Mouse (Mus musculus) hindbrain, embryonic 16.5 days (tissue): ENCODE results near the gene AL607142.1. TPM values are rescaled to one million over a fixed set of nuclear protein-coding genes. Genes with fewer than 3 reads are reported as not detected.
A peak's percentile ranks its signal among the peaks of the same experiment; 100 is the strongest.

ENCODE experiments used
- ATAC-seq: fragments of 200-750 bp; cut with Nextera tagmentation; 2 replicates; pipeline ENCODE4 v1.8.0; 2017; ENCODE audit warnings: moderate TSS enrichment, moderate library complexity
- H3K27ac ChIP-seq: fragments of 300-500 bp; sonication (generic); 2 replicates; pipeline ENCODE4 v1.5.1; 2014; ENCODE audit warnings: low read depth, mild to moderate bottlenecking, control low read depth, low read length, moderate library complexity
- H3K27me3 ChIP-seq: fragments of 300-500 bp; sonication (generic); replicated peaks from 2 replicates; pipeline ENCODE4 v1.6.1; 2014; ENCODE audit warnings: low read length; ENCODE audit not compliant: control insufficient read depth, insufficient read depth
- H3K36me3 ChIP-seq: fragments of 300-500 bp; sonication (generic); 2 replicates; pipeline ENCODE4 v1.6.1; 2014; ENCODE audit warnings: mild to moderate bottlenecking, low read length, moderate library complexity, mixed read lengths; ENCODE audit not compliant: control insufficient read depth, insufficient read depth
- H3K4me1 ChIP-seq: fragments of 300-500 bp; sonication (generic); 2 replicates; pipeline ENCODE4 v1.6.1; 2014; ENCODE audit warnings: low read depth, low read length; ENCODE audit not compliant: control insufficient read depth, insufficient read depth
- H3K4me2 ChIP-seq: fragments of 300-500 bp; sonication (generic); 2 replicates; pipeline ENCODE4 v1.6.1; 2014; ENCODE audit warnings: mild to moderate bottlenecking, low read length, control low read depth, moderate library complexity
- H3K4me3 ChIP-seq: fragments of 300-500 bp; sonication (generic); 2 replicates; pipeline ENCODE4 v1.5.1; 2014; ENCODE audit warnings: mild to moderate bottlenecking, low read length, control low read depth, moderate library complexity
- H3K9ac ChIP-seq: fragments of 300-500 bp; sonication (generic); 2 replicates; pipeline ENCODE4 v1.6.1; 2014; ENCODE audit warnings: low read depth, mild to moderate bottlenecking, control low read depth, low read length, moderate library complexity
- H3K9me3 ChIP-seq: fragments of 300-500 bp; sonication (generic); 2 replicates; pipeline ENCODE4 v1.6.1; 2014; ENCODE audit warnings: mild to moderate bottlenecking, low read length, moderate library complexity; ENCODE audit not compliant: control insufficient read depth
- WGBS: fragments of 180-500 bp; shearing (Covaris S2); extraction: QIAGEN DNeasy Blood & Tissue Kit; methylation state at CpG from one replicate; pipeline ENCODE4 v1.1.7; 2014; 5-methylcytosine and 5-hydroxymethylcytosine counted together
- polyA plus RNA-seq: library from polyadenylated mRNA; unstranded; fragments of >200 nt; fragmentation: Nextera tagmentation; extraction: Ambion mirVana; gene quantifications from 2 replicates; pipeline ENCODE4 v1.2.1, GENCODE M21; 2015

The AL607142.1 gene
- not detected in 2 replicates for polyA plus RNA-seq

DNA sequence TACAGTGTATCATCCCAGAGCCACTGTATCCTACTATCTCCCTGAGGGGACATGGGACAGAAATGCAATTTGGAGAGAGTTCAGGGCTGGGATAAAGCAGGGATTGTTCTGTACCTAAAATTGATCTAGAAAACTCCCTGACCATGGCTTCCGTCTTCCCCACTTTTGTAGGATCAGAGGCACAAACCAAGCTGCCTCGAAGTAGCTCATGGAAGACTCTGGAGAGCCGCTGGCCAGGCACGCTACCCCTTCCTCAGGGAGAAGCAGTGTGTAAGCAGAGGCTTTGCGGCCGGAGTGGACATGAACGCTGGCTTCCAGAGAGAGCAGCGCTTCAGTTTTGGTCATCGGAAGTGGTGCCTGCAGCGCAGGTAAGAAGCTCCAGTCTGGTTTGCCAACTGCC is at the start of gene AL607142.1:
Gene AL607142.1, plus strand, starts transcription at position 301 of the 400 bp plus-strand sequence.
- WGBS, result 92% methylated on average over 10 of the region's 10 CpGs
- Histone ChIP-seq H3K9ac (no peak within 1 kb of the TSS), H3K4me3 (no peak within 1 kb of the TSS), H3K27ac (no peak within 1 kb of the TSS), H3K4me1 (no peaks in the 10 kb centered on the region), H3K4me2 (no peak within 1 kb of the TSS), H3K9me3 (no peaks in the 10 kb centered on the region), H3K27me3 (no peaks in the 10 kb centered on the region), H3K36me3 (no peaks in the 10 kb centered on the region)
- no peak for ATAC-seq

DNA sequence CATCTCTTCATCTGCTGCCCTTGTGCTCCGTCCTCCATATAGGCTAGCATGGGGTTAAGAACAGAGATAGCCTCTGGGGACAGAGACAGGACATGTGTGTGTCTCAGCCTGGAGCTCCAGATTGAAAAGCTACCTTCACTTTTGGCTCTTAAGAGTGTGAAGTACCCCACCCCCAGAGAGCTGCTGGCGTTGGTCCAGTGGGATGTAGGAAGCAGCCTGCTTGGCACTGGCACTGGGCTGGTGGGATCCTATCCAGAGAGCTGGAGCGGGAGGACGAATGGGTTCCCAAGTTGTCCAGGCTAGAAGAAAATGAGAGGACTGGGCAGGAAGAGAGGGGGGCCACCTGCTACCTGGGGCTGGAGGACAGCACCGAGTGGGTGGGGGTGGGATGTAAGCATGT is 46.4 kb upstream of the AL607142.1 start:
- Histone ChIP-seq H3K36me3 (no peaks in the 10 kb centered on the region), H3K4me2 (no peak overlapping the region), H3K9ac (no peak overlapping the region), H3K27me3 (no peaks in the 10 kb centered on the region), H3K4me1 (no peaks in the 10 kb centered on the region), H3K9me3 (no peaks in the 10 kb centered on the region), H3K4me3 (no peak overlapping the region), H3K27ac (no peak overlapping the region)
- ATAC-seq, result peak; percentile 42; the same call in 1 of the 2 replicates
- 65% methylated on average over 5 of the region's 5 CpGs for WGBS

DNA sequence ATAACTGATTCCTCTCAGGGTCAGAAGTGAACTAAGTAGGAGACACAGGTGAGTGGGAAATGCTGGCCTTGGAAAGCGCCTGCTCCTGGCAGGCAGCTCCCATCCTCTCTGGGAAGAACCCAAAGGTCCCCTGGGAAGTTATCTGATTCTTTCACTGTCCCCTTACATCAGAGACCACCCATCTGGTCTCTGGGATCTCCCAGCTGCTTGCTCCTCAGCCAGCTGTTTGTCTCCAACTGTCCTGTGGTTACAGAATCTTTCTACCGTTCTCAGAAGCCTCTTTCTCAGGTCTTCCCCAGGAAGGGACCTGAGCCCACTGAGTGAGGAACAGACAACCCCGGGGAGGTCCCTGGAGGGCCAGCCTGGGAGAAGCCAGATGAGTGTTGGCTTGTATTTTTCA is 42.4 kb upstream of the AL607142.1 start:
- Histone ChIP-seq H3K27ac (no peak overlapping the region), H3K4me1 (peaks cover 5% of the 10 kb centered on the region), H3K9me3 (no peaks in the 10 kb centered on the region), H3K4me3 (no peak overlapping the region), H3K36me3 (no peaks in the 10 kb centered on the region), H3K9ac (no peak overlapping the region), H3K4me2 (no peak overlapping the region), H3K27me3 (no peaks in the 10 kb centered on the region)
- 73% methylated on average over 3 of the region's 3 CpGs for WGBS
- no peak for ATAC-seq

- Histone ChIP-seq H3K4me2 (no peak overlapping the region), H3K9me3 (no peaks in the 10 kb centered on the region), H3K36me3 (no peaks in the 10 kb centered on the region), H3K27me3 (no peaks in the 10 kb centered on the region), H3K27ac (no peak overlapping the region), H3K4me1 (peaks cover 5% of the 10 kb centered on the region), H3K9ac (no peak overlapping the region), H3K4me3 (no peak overlapping the region)
- ATAC-seq, result no peak
- WGBS, result 92% methylated on average over 4 of the region's 4 CpGs
Measured at GRCm38 (mm10) chr4:120023221-120023840, 41.5 kb upstream of the AL607142.1 start.

GRCm38 (mm10) chr4:120024071-120024470 is 40.7 kb upstream of the AL607142.1 start:
- 42% methylated on average over 10 of the region's 10 CpGs for WGBS
- Histone ChIP-seq H3K9ac (no peak overlapping the region), H3K9me3 (no peaks in the 10 kb centered on the region), H3K4me1 (peaks cover 5% of the 10 kb centered on the region), H3K4me3 (no peak overlapping the region), H3K36me3 (no peaks in the 10 kb centered on the region), H3K27me3 (no peaks in the 10 kb centered on the region), H3K4me2 (no peak overlapping the region), H3K27ac (peak overlapping the region; percentile 18; the same call in 1 of the 2 replicates)
- peak; percentile 80 for ATAC-seq

GRCm38 (mm10) chr4:120027671-120028070 is 37.1 kb upstream of the AL607142.1 start:
- Histone ChIP-seq H3K9ac (no peak overlapping the region), H3K36me3 (no peaks in the 10 kb centered on the region), H3K27ac (no peak overlapping the region), H3K9me3 (no peaks in the 10 kb centered on the region), H3K4me3 (no peak overlapping the region), H3K4me1 (peaks cover 10% of the 10 kb centered on the region), H3K4me2 (no peak overlapping the region), H3K27me3 (peaks cover 4% of the 10 kb centered on the region; the same call in 1 of the 2 replicates)
- 82% methylated on average over 1 of the region's 1 CpGs for WGBS
- ATAC-seq, result no peak

- Histone ChIP-seq H3K27me3 (peaks cover 4% of the 10 kb centered on the region; the same call in 1 of the 2 replicates), H3K9me3 (no peaks in the 10 kb centered on the region), H3K27ac (no peak overlapping the region), H3K4me3 (no peak overlapping the region), H3K4me2 (no peak overlapping the region), H3K36me3 (no peaks in the 10 kb centered on the region), H3K4me1 (peaks cover 16% of the 10 kb centered on the region), H3K9ac (no peak overlapping the region)
- no peak for ATAC-seq
- 96% methylated on average over 1 of the region's 1 CpGs for WGBS
Measured at GRCm38 (mm10) chr4:120029937-120030336, 34.9 kb upstream of the AL607142.1 start.

DNA sequence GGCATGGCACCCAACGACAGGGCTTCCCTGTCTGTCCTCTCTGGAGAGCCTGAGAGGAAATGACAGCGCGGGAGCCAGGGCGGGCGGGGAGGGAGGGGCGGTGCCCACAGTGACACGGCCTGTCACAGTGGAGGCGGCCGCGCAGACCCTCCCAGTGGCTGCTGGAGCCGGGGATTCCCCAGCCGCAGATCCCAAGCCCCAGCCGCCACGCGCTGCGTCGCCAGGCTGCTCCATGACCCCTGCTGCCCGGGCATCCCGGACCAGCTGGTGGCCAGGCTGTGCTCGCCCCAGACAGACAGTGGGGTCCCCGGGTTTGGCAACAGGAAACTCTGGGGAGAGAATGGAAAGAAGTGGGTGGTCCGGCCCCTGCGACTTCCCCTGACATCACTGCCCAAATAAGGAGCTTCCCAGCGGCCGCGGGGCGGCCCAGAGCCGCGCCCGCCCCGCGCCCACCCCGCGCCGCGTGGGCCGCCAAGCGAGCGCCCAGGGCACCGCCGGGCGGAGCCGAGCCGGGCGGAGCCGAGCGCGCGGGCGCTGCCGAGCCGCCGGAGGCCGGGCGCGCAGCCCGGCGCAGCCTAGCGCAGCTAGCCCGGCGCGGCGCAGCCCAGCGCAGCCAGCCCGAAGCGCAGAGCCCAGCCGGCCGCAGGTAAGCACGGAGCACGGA is 32.3 kb upstream of the AL607142.1 start:
- ATAC-seq, result peak; percentile 83
- H3K4me1 ChIP-seq, result peaks cover 24% of the 10 kb centered on the region
- peak overlapping the region; percentile 64 for H3K4me3 ChIP-seq
- H3K36me3 ChIP-seq, result no peaks in the 10 kb centered on the region
- peaks cover 4% of the 10 kb centered on the region; the same call in 1 of the 2 replicates for H3K27me3 ChIP-seq
- H3K27ac ChIP-seq, result peak overlapping the region; percentile 60
- no peaks in the 10 kb centered on the region for H3K9me3 ChIP-seq
- WGBS, result under 1% methylated on average over 63 of the region's 70 CpGs
- peak overlapping the region; percentile 68 for H3K9ac ChIP-seq
- H3K4me2 ChIP-seq, result peak overlapping the region; percentile 95

DNA sequence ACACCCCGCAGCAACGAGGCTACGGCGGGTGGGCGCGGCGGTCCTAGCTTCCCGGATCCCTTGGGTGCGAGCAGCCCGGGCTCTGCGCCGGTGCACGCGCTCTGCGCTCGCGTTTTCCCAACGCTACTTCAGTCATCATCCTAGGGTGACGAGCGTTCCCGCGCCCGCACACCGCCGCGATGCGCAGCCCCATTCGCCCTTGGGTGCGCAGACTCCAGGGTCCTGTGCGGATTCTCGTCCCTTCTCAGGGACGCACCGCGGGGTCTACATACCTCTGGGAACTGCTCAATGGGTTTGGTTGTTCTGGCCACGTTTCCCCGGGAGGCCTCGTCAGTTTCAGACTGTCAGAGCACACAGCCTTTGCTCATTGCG is 31.8 kb upstream of the AL607142.1 start:
- H3K36me3 ChIP-seq, result no peaks in the 10 kb centered on the region
- H3K4me1 ChIP-seq, result peaks cover 24% of the 10 kb centered on the region
- H3K4me2 ChIP-seq, result peak overlapping the region; percentile 95
- H3K27ac ChIP-seq, result peak overlapping the region; percentile 60
- ATAC-seq, result peak; percentile 68
- peaks cover 4% of the 10 kb centered on the region; the same call in 1 of the 2 replicates for H3K27me3 ChIP-seq
- H3K9me3 ChIP-seq, result no peaks in the 10 kb centered on the region
- under 1% methylated on average over 34 of the region's 38 CpGs for WGBS
- H3K9ac ChIP-seq, result peak overlapping the region; percentile 68
- peak overlapping the region; percentile 64 for H3K4me3 ChIP-seq
